Comparison of ENCODE assay signal across 12 mouse cellular contexts in the genomic region with DNA sequence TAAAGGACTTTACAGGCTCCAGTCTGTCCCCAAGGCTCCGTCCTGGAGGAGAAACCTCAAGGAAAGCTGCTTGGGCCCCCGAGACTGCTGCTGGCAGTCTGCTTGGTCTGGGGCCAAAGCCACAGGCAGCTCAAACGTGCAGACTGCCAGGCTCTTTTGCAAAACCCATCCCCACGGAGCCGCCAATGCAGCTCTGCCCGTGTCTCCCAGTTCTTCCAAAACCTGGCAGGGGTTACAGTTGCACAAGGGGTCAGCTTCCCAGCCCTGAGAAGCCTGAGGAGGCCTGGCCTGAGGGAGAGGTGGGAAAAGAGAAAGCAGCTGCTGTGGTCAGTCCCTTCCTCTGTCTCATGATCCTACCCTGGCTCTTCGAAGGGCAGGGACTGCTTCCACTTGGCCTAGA. TPM values are rescaled to one million over a fixed set of nuclear protein-coding genes. Genes with fewer than 3 reads are reported as not detected.
DNase-seq lines count a peak whose midpoint lies in the region.
"Had no signal": no experiment of that assay in that cellular context is flagged by ENCODE, and none has a peak within 500 bp of the region (broad histone marks: within the 10 kb centered on the region; RNA-seq: fewer than 3 reads in every experiment).

No protein-coding gene starts in this region.

- intact Hi-C loops in heart, postnatal 36 days (cut with DNase I): loop anchor here (5.0 kb wide), 1 partner anchor 38 kb away; no protein-coding TSS in a partner anchor

- DNase-seq in heart, adult 11 months: peak; percentile 93
- DNase-seq in heart, postnatal 36 days: no peak
- peak; percentile 67 for DNase-seq in 3T3-L1 (ENCODE audit: low read depth, low spot score)
- DNase-seq in adrenal gland, postnatal 10 days: peak; percentile 76
- peak; percentile 95 for DNase-seq in fibroblast of lung, adult 2 months (ENCODE audit: low read depth)
- DNase-seq in layer of hippocampus, adult 11-12 months (ENCODE audit: low spot score): no peak
- DNase-seq in spleen, adult 18-20 months: no peak
- DNase-seq: cerebellum, adult 2 months; embryo, embryonic 11 days; gastrocnemius, postnatal 25 days; kidney, postnatal 25 days; retina, postnatal 1 day had no signal

RNA-seq across cellular contexts. Expression of a gene that starts 56.1 kb away (rescaled TPM):
- under 1 TPM; 0.17 to 0.19 TPM for total RNA-seq in heart, postnatal 36 days (2021)
- 1 to 10 TPM; 1.7 to 2.4 TPM for total RNA-seq in adrenal gland, postnatal 10 days (2021)

Comparison
In these comparisons a context has a peak if more than half of its experiments do, and no peak if none do; other contexts are left out.
1. DNase-seq: peak in heart, adult 11 months (single experiment), 3T3-L1 (single experiment), adrenal gland, postnatal 10 days (single experiment) and fibroblast of lung, adult 2 months (single experiment); none in heart, postnatal 36 days (0 of 2), layer of hippocampus, adult 11-12 months (single experiment) and spleen, adult 18-20 months (0 of 2).